8 mouse cellular contexts compared by ENCODE assay signal in the genomic region with DNA sequence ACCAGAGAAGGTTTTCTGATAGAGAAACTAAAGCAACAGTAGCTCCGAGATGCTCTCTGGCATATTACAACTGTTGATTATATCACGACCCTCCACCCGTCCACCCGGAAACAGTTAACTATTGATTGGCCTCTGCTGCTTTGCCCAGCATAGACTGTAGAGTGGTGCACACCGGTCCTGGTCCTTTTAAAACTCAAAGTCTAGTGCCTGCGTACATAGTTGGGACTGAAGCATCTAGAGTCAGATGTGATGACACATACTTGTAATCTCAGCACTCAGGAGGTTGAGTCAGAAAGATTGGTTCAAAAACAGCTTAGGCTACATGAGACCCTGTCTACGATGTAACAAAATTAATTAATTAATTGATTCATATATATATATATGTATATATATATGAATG. TPM values are rescaled to one million over a fixed set of nuclear protein-coding genes. Genes with fewer than 3 reads are reported as not detected.
DNase-seq lines count a peak whose midpoint lies in the region; ATAC-seq and TF ChIP-seq lines count a peak whose summit lies in the region.

No protein-coding gene starts in this region.

- peak overlapping the region; percentile 34 for H3K27ac ChIP-seq in heart, embryonic 12.5 days (ENCODE audit: poor library complexity, severe bottlenecking)
- H3K27ac ChIP-seq in ES-Bruce4 (ENCODE audit: insufficient read depth, low read length) = no peak overlapping the region
- H3K27ac ChIP-seq in forebrain, embryonic 15.5 days (replicated peaks) = no peak overlapping the region
- peak overlapping the region; percentile 86 for H3K27ac ChIP-seq in liver, postnatal 0 days (ENCODE audit: low read depth)

- TF ChIP-seq CTCF in ES-Bruce4 (IDR thresholded peaks at IDR 0.05; ENCODE audit: low read depth, low read length) = no peak
- TF ChIP-seq CTCF in liver, postnatal 0 days (IDR thresholded peaks at IDR 0.05; ENCODE audit: low read depth) = no peak

- H3K4me2 ChIP-seq in heart, embryonic 12.5 days = peak overlapping the region; percentile 92
- peak overlapping the region; percentile 84 for H3K4me2 ChIP-seq in forebrain, embryonic 15.5 days (replicated peaks)
- H3K4me2 ChIP-seq in liver, postnatal 0 days (ENCODE audit: low read depth, low read length) = peak overlapping the region; percentile 95

- no peaks in the 10 kb centered on the region for H3K27me3 ChIP-seq in heart, embryonic 12.5 days (replicated peaks)
- H3K27me3 ChIP-seq in ES-Bruce4 (ENCODE audit: control insufficient read depth, insufficient read depth, low read length, poor library complexity, severe bottlenecking) = no peaks in the 10 kb centered on the region
- H3K27me3 ChIP-seq in forebrain, embryonic 15.5 days = no peaks in the 10 kb centered on the region
- no peaks in the 10 kb centered on the region for H3K27me3 ChIP-seq in liver, postnatal 0 days (ENCODE audit: insufficient read depth, low read length)

- TF ChIP-seq POLR2A in ES-Bruce4 (IDR thresholded peaks at IDR 0.05; ENCODE audit: insufficient read depth, low read length) = no peak

- H3K9ac ChIP-seq in heart, embryonic 12.5 days = peak overlapping the region; percentile 73
- peak overlapping the region; percentile 77 for H3K9ac ChIP-seq in ES-Bruce4 (ENCODE audit: low read depth, poor library complexity, severe bottlenecking)
- peak overlapping the region; percentile 81 for H3K9ac ChIP-seq in forebrain, embryonic 15.5 days (replicated peaks)
- H3K9ac ChIP-seq in liver, postnatal 0 days (replicated peaks) = peak overlapping the region; percentile 79

- peaks cover 20% of the 10 kb centered on the region for H3K4me1 ChIP-seq in heart, embryonic 12.5 days (replicated peaks)
- H3K4me1 ChIP-seq in ES-Bruce4 (ENCODE audit: control insufficient read depth, insufficient read depth, low read length) = peaks cover 1% of the 10 kb centered on the region
- H3K4me1 ChIP-seq in forebrain, embryonic 15.5 days = peaks cover 10% of the 10 kb centered on the region
- H3K4me1 ChIP-seq in liver, postnatal 0 days (ENCODE audit: insufficient read depth) = peaks cover 22% of the 10 kb centered on the region

- intact Hi-C loops in heart, postnatal 10 days (cut with DNase I) = no loop called here

- no peak for TF ChIP-seq EP300 in ES-Bruce4 (IDR thresholded peaks at IDR 0.05; ENCODE audit: insufficient read depth, low read depth, low read length)
- TF ChIP-seq EP300 in liver, postnatal 0 days (IDR thresholded peaks at IDR 0.05; ENCODE audit: low read depth) = no peak

- whole genome bisulfite sequencing in heart, embryonic 12.5 days = 20% methylated on average over 7 of the region's 7 CpGs
- WGBS in forebrain, embryonic 15.5 days = 27% methylated on average over 7 of the region's 7 CpGs
- 16% methylated on average over 7 of the region's 7 CpGs for WGBS in liver, postnatal 0 days (ENCODE audit: insufficient replicate concordance)

- no peak for DNase-seq in heart, postnatal 10 days
- no peak for DNase-seq in liver, postnatal 0 days
- no peak for DNase-seq in frontal cortex, postnatal 36 days (ENCODE audit: low spot score in 2 of 2)
- DNase-seq in thymus, postnatal 10 days (ENCODE audit: low spot score in 2 of 2) = no peak
- DNase-seq in left cerebral cortex, adult 8-10 months (ENCODE audit: low spot score in 2 of 2) = no peak

- H3K36me3 ChIP-seq in heart, embryonic 12.5 days = peaks cover 9% of the 10 kb centered on the region
- H3K36me3 ChIP-seq in ES-Bruce4 (ENCODE audit: control insufficient read depth, insufficient read depth, low read length, poor library complexity, severe bottlenecking) = 0 out of 2 replicates have a peak, but pooled peaks cover 2% of the 10 kb centered on the region
- H3K36me3 ChIP-seq in forebrain, embryonic 15.5 days = peaks cover 11% of the 10 kb centered on the region; the same call in 1 of the 2 replicates
- no peaks in the 10 kb centered on the region for H3K36me3 ChIP-seq in liver, postnatal 0 days (replicated peaks; ENCODE audit: insufficient read depth, low read length)

- no peaks in the 10 kb centered on the region for H3K9me3 ChIP-seq in heart, embryonic 12.5 days (replicated peaks)
- H3K9me3 ChIP-seq in ES-Bruce4 (replicated peaks; ENCODE audit: control insufficient read depth, insufficient read depth, low read length, poor library complexity, severe bottlenecking) = no peaks in the 10 kb centered on the region
- H3K9me3 ChIP-seq in forebrain, embryonic 15.5 days = no peaks in the 10 kb centered on the region
- H3K9me3 ChIP-seq in liver, postnatal 0 days (ENCODE audit: low read length) = no peaks in the 10 kb centered on the region

- no peak for ATAC-seq in heart, embryonic 12.5 days (ENCODE audit: insufficient number of reproducible peaks, low FRiP score)
- no peak for ATAC-seq in forebrain, embryonic 15.5 days (replicated peaks)
- ATAC-seq in liver, postnatal 0 days = peak; percentile 38

- peak overlapping the region; percentile 79 for H3K4me3 ChIP-seq in heart, embryonic 12.5 days
- peak overlapping the region; percentile 71 for H3K4me3 ChIP-seq in ES-Bruce4 (ENCODE audit: low read depth, low read length)
- H3K4me3 ChIP-seq in forebrain, embryonic 15.5 days = peak overlapping the region; percentile 90
- peak overlapping the region; percentile 80 for H3K4me3 ChIP-seq in liver, postnatal 0 days (ENCODE audit: low read depth, low read length)

RNA-seq across cellular contexts. Expression of a gene that starts 0.7 kb away (rescaled TPM):
- polyA plus RNA-seq in heart, embryonic 12.5 days (2016; fragmentation: Nextera tagmentation; extraction: Ambion mirVana) = 28.0 and 29.6 TPM in 2 replicates
- total RNA-seq in heart, postnatal 10 days (2021) = 10 to 100 TPM; 15.2 to 16.4 TPM
- 33.4 and 35.7 TPM in 2 replicates for polyA plus RNA-seq in ES-Bruce4 (2011; ENCODE audit: insufficient read depth, insufficient read length, low read depth, missing spikeins)
- 24.0 and 27.1 TPM in 2 replicates for polyA plus RNA-seq in forebrain, embryonic 15.5 days (2015; fragmentation: Nextera tagmentation; extraction: Ambion mirVana)
- polyA plus RNA-seq in liver, postnatal 0 days (2015; fragmentation: Nextera tagmentation; extraction: Ambion mirVana) = 9.5 and 9.7 TPM in 2 replicates
- 10 to 100 TPM; 16.3 to 20.8 (median 18.2) TPM for total RNA-seq in left cerebral cortex, adult 8-10 months (2022)

RNA-seq across cellular contexts. Expression of a gene that starts 18.4 kb away (rescaled TPM):
- not detected in 2 replicates for polyA plus RNA-seq in heart, embryonic 12.5 days (2016; fragmentation: Nextera tagmentation; extraction: Ambion mirVana)
- not detected for total RNA-seq in heart, postnatal 10 days (2021)
- not detected in 2 replicates for polyA plus RNA-seq in ES-Bruce4 (2011; ENCODE audit: insufficient read depth, insufficient read length, low read depth, missing spikeins)
- polyA plus RNA-seq in forebrain, embryonic 15.5 days (2015; fragmentation: Nextera tagmentation; extraction: Ambion mirVana) = not detected in 2 replicates
- not detected in 2 replicates for polyA plus RNA-seq in liver, postnatal 0 days (2015; fragmentation: Nextera tagmentation; extraction: Ambion mirVana)
- total RNA-seq in left cerebral cortex, adult 8-10 months (2022) = not detected

RNA-seq across cellular contexts. Expression of a gene that starts 43.6 kb away (rescaled TPM):
- polyA plus RNA-seq in heart, embryonic 12.5 days (2016; fragmentation: Nextera tagmentation; extraction: Ambion mirVana) = 33.5 and 33.9 TPM in 2 replicates
- 10 to 100 TPM; 56.9 to 59.9 TPM for total RNA-seq in heart, postnatal 10 days (2021)
- 26.8 and 31.2 TPM in 2 replicates for polyA plus RNA-seq in ES-Bruce4 (2011; ENCODE audit: insufficient read depth, insufficient read length, low read depth, missing spikeins)
- 42.0 TPM in 2 replicates for polyA plus RNA-seq in forebrain, embryonic 15.5 days (2015; fragmentation: Nextera tagmentation; extraction: Ambion mirVana)
- polyA plus RNA-seq in liver, postnatal 0 days (2015; fragmentation: Nextera tagmentation; extraction: Ambion mirVana) = 10.3 and 11.2 TPM in 2 replicates
- total RNA-seq in left cerebral cortex, adult 8-10 months (2022) = 10 to 100 TPM; 66.2 to 74.0 (median 70.5) TPM

Comparison
In these comparisons a context has a peak if more than half of its experiments do, and no peak if none do; other contexts are left out.
1. H3K27ac ChIP-seq: peak in heart, embryonic 12.5 days (single experiment) and liver, postnatal 0 days (single experiment); none in ES-Bruce4 (single experiment) and forebrain, embryonic 15.5 days (single experiment).
2. Peak in every context shown above with its lines, with median percentiles within 50 percentile points of each other: H3K4me2 ChIP-seq, H3K4me3 ChIP-seq and H3K9ac ChIP-seq.